Mouse (Mus musculus) limb, embryonic 14.5 days (tissue): ENCODE data around the gene Gpr141. TPM values are rescaled to one million over a fixed set of nuclear protein-coding genes. Genes with fewer than 3 reads are reported as not detected.
A peak's percentile ranks its signal among the peaks of the same experiment; 100 is the strongest.

Source experiments
- ATAC-seq: fragments of 200-750 bp; cut with Nextera tagmentation; 2 replicates; pipeline ENCODE4 v1.8.0; 2017; ENCODE audit warnings: low read depth, moderate number of reproducible peaks, moderate TSS enrichment; ENCODE audit not compliant: low FRiP score
- DNase-seq: peaks from one replicate; pipeline ENCODE4 v3.0.0-alpha.2; 2015; ENCODE audit warnings: low spot score
- H3K27ac ChIP-seq: fragments of 300-500 bp; sonication (generic); replicated peaks from 2 replicates; pipeline ENCODE4 v1.5.1; 2014; ENCODE audit warnings: low read depth, mild to moderate bottlenecking, low read length, moderate library complexity, mixed read lengths
- H3K27me3 ChIP-seq: fragments of 300-500 bp; sonication (generic); 2 replicates; pipeline ENCODE4 v1.6.1; 2014; ENCODE audit warnings: low read length, mixed read lengths; ENCODE audit not compliant: control insufficient read depth, insufficient read depth
- H3K36me3 ChIP-seq: fragments of 300-500 bp; sonication (generic); 2 replicates; pipeline ENCODE4 v1.6.1; 2014; ENCODE audit warnings: mild to moderate bottlenecking, low read length, moderate library complexity, mixed read lengths; ENCODE audit not compliant: control insufficient read depth, insufficient read depth
- H3K4me1 ChIP-seq: fragments of 300-500 bp; sonication (generic); 2 replicates; pipeline ENCODE4 v1.6.1; 2014; ENCODE audit warnings: antibody characterized with exemption, low read length, mixed read lengths; ENCODE audit not compliant: control insufficient read depth, insufficient read depth
- H3K4me2 ChIP-seq: fragments of 300-500 bp; sonication (generic); replicated peaks from 2 replicates; pipeline ENCODE4 v1.6.1; 2014; ENCODE audit warnings: low read depth, mild to moderate bottlenecking, low read length, moderate library complexity; ENCODE audit not compliant: severe bottlenecking
- H3K4me3 ChIP-seq: fragments of 300-500 bp; sonication (generic); replicated peaks from 2 replicates; pipeline ENCODE4 v1.5.1; 2014; ENCODE audit warnings: low read length
- H3K9ac ChIP-seq: fragments of 300-500 bp; sonication (generic); 2 replicates; pipeline ENCODE4 v1.6.1; 2014; ENCODE audit warnings: mild to moderate bottlenecking, low read depth, low read length, moderate library complexity; ENCODE audit not compliant: severe bottlenecking
- H3K9me3 ChIP-seq: fragments of 300-500 bp; sonication (generic); 2 replicates; pipeline ENCODE4 v1.6.1; 2016; ENCODE audit warnings: low read length; ENCODE audit not compliant: control insufficient read depth
- POLR2A ChIP-seq: fragments of 200-500 bp; IDR thresholded peaks from 2 replicates; pipeline ENCODE4 v1.8.0; 2012; ENCODE audit warnings: inconsistent platforms, mild to moderate bottlenecking, moderate library complexity, borderline replicate concordance; ENCODE audit not compliant: insufficient read depth, insufficient read length; ENCODE audit errors: extremely low read depth
- WGBS: fragments of 180-500 bp; shearing (Covaris S2); extraction: QIAGEN DNeasy Blood & Tissue Kit; methylation state at CpG from one replicate; pipeline ENCODE4 v1.1.7; 2014; 5-methylcytosine and 5-hydroxymethylcytosine counted together
- polyA plus RNA-seq, 2 experiments: library from polyadenylated mRNA; depleted of rRNA in 1 of 2; stranded (reverse) in 1 of 2; unstranded in 1 of 2; fragments of >200 nt; fragmentation: Nextera tagmentation in 1 of 2; extraction: Ambion mirVana in 1 of 2; gene quantifications; 2 replicates each; pipeline versions ENCODE4 v1.2.1 to v1.2.3; 2012 to 2014

The Gpr141 gene
- polyA plus RNA-seq, 2 experiments: 0.30 to 0.94 TPM

DNA sequence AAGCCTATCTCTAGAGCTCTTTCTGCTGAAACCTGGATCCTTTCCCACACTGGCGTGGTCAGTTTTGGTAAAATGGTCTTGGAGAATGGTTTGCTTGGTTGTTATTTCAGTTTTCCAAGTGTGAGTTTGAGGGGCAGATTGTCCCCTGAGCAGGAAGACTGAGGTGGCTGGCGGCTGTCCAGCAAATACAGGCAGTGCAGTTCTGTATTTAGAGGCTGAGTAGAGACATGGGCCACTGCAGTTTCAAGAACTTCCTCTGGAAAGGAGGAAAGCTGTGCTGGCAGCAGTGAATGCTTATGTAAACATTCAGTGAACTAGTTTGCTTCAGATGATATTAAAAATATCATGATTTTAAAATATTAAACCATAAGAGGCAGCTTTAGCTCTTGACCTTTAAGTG, 93.2 kb downstream of the Gpr141 start:
- no peak for TF ChIP-seq POLR2A
- Histone ChIP-seq H3K27me3 (no peaks in the 10 kb centered on the region), H3K27ac (no peak overlapping the region), H3K9ac (no peak overlapping the region), H3K4me3 (no peak overlapping the region), H3K4me2 (no peak overlapping the region), H3K36me3 (no peaks in the 10 kb centered on the region), H3K4me1 (no peaks in the 10 kb centered on the region), H3K9me3 (no peaks in the 10 kb centered on the region)
- DNase-seq (no peak), ATAC-seq (no peak)
- WGBS: 71% methylated on average over 2 of the region's 2 CpGs

DNA sequence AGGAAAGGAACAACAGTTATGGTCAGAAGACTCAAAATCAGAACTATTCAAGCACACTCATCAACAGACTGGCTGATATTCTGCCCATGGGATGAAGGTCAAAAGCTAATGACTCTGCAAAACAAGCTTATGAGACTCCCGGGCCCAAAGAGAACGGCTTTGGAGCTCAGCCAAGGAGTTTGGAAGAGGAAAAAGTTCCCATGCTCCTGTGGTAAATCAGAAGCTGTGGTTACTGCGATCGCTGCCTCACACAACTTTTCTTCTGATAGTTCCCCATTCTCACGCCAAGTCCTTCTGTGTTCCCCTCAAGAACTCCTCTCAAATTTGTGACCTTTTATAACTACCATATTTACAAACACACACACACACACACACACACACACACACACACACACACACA, 105.1 kb downstream of the Gpr141 start:
- no peaks in the 10 kb centered on the region for H3K36me3 ChIP-seq
- peak; percentile 43 for DNase-seq
- no peaks in the 10 kb centered on the region for H3K4me1 ChIP-seq
- no peaks in the 10 kb centered on the region for H3K9me3 ChIP-seq
- no peak for ATAC-seq
- no peak for TF ChIP-seq POLR2A
- no peak overlapping the region for H3K27ac ChIP-seq
- no peak overlapping the region for H3K9ac ChIP-seq
- no peak overlapping the region for H3K4me2 ChIP-seq
- 54% methylated on average over 5 of the region's 5 CpGs for WGBS
- no peak overlapping the region for H3K4me3 ChIP-seq
- no peaks in the 10 kb centered on the region for H3K27me3 ChIP-seq

- no peak overlapping the region for H3K4me2 ChIP-seq
Measured at GRCm38 (mm10) chr13:19717201-19717600, 106.9 kb downstream of the Gpr141 start.

DNA sequence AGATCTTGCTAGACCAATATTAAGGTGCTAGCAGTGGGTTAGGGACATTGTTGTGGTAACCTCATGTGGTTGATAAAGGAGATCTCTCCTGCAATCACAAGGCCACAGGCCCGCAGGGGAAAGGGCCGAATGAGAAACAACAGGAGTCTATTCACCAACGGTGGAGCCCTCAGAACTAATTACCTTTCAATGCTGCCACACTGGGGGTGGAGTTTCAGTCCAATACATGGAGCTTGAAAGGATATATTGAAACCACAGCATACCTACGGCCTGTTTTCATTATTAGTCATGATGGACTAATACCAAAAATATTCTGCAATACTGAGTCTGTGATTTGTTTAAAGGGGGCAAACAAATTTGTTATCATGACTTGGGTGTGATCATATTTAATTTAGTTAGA, 120.3 kb downstream of the Gpr141 start:
- no peak overlapping the region for H3K27ac ChIP-seq
- H3K36me3 ChIP-seq: no peaks in the 10 kb centered on the region
- no peak overlapping the region for H3K9ac ChIP-seq
- no peak overlapping the region for H3K4me2 ChIP-seq
- WGBS: 62% methylated on average over 4 of the region's 4 CpGs
- H3K4me1 ChIP-seq: no peaks in the 10 kb centered on the region
- no peak for TF ChIP-seq POLR2A
- H3K27me3 ChIP-seq: no peaks in the 10 kb centered on the region
- ATAC-seq: no peak
- no peak overlapping the region for H3K4me3 ChIP-seq
- no peaks in the 10 kb centered on the region for H3K9me3 ChIP-seq
- DNase-seq: no peak

More at GRCm38 (mm10) chr13:19717201-19717600, 106.9 kb downstream of the Gpr141 start:
- H3K9me3 ChIP-seq: no peaks in the 10 kb centered on the region
- ATAC-seq (no peak), DNase-seq (no peak)
- no peaks in the 10 kb centered on the region for H3K27me3 ChIP-seq
- H3K27ac ChIP-seq: no peak overlapping the region
- no peak overlapping the region for H3K9ac ChIP-seq
- H3K36me3 ChIP-seq: no peaks in the 10 kb centered on the region
- TF ChIP-seq POLR2A: no peak
- no peaks in the 10 kb centered on the region for H3K4me1 ChIP-seq
- H3K4me3 ChIP-seq: no peak overlapping the region
- WGBS: 88% methylated on average over 2 of the region's 2 CpGs

DNA sequence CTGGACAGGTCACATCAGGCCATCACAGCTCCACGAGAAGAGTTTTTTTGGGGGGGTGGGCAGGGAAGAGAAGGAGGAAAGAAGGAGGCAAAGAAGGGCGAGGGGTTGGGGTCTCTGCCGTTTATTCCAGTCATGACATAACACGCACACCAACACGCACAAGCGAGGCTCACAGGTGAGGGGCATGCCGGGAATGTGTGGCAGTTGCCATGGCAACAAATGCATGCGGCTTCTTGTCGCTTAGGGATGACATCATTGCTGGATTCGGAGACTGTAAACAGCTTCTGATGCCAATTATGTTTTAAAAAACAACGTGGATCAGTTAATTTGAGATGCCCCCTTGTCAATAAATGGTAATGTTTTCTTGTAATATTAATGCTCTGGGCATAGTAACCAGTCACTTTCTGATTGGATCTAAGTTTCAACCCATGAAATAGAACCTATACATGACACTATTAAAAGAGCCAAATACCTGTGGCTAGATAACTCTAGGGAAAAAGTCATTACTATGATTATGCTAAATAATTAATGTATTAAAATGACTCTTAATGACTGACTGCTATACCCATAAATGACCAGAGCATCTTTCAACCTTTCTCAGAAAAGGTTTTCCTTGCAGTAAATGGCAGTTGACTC, 122.5 kb downstream of the Gpr141 start:
- Histone ChIP-seq H3K9ac (no peak overlapping the region), H3K4me2 (no peak overlapping the region), H3K27me3 (peaks cover 4% of the 10 kb centered on the region; the same call in 1 of the 2 replicates), H3K9me3 (no peaks in the 10 kb centered on the region), H3K4me1 (no peaks in the 10 kb centered on the region), H3K4me3 (no peak overlapping the region), H3K36me3 (no peaks in the 10 kb centered on the region), H3K27ac (no peak overlapping the region)
- DNase-seq (no peak), ATAC-seq (no peak)
- TF ChIP-seq POLR2A: no peak
- WGBS: 65% methylated on average over 11 of the region's 11 CpGs
